Mouse (Mus musculus) lung, postnatal 10 days (tissue): ENCODE results near the gene Basp1.

ENCODE experiments used
- DNase-seq: peaks from one replicate; pipeline ENCODE4 v3.0.0; 2021

The Basp1 gene

GRCm38 (mm10) chr15:25358680-25359097 lies 54.9 kb downstream of the Basp1 start:
- DNase-seq: no peak

DNA sequence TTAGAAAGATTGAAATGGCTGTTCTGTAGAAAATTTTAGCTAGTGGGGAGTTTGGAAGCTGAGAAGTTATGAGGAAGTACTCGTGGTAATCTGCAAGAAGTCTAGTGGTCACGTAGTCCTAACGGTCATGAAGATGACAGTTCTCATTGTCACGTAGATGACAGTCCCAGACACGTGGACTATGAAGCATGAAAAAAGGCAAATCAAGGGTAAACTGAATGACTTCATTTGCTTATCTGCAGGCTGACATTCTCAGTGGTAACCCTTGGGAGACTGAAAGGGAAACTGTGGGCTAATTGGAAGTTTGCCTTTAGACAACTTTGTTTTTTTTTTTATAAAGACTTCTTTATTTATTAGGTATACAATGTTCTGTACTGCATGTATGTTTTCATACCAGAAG lies 58.2 kb downstream of the Basp1 start:
- no peak for DNase-seq

- no peak for DNase-seq
These were observed 58.8 kb downstream of the Basp1 start for GRCm38 (mm10) chr15:25354738-25355137.

DNA sequence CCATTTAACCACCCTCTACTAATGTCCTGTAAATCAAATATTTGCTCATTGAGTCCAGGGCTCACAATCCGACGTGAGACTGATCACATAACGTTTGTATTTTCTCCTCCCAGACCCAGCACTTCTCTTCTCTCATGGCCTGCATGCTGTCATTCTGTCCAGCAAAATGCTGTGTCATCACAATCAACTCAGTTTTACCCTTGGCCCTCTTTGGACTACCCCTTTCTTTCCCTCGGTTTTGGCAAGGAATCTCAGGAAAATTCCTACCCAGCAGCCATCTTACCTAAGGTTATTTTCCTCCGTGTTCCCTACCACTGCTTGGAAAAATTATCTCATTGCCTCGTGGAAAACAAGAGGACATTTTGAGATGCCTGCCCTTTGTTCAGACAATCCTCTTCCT lies 60.1 kb downstream of the Basp1 start:
- no peak for DNase-seq

DNA sequence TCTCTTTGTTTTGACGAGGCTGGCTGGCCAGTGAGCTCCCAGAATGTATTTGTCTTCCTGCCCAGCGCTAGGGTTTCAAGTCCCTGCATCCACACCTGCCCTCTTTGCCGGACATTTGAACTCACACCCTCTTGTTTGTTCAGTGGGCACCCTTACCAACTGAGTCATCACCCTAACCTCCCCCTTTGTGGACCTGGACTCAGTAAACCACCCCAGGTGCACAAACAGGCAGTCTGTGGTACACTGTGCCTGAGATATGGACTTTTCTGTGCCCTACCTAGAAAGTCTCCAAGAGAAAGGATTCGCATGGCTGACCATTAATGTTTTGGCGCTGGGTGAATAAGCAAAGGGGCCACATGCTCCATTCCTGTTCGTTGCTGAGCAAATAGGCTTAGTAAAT lies 70.3 kb downstream of the Basp1 start:
- DNase-seq: no peak

- no peak for DNase-seq
These were observed 78.3 kb downstream of the Basp1 start for GRCm38 (mm10) chr15:25335277-25335676.

DNA sequence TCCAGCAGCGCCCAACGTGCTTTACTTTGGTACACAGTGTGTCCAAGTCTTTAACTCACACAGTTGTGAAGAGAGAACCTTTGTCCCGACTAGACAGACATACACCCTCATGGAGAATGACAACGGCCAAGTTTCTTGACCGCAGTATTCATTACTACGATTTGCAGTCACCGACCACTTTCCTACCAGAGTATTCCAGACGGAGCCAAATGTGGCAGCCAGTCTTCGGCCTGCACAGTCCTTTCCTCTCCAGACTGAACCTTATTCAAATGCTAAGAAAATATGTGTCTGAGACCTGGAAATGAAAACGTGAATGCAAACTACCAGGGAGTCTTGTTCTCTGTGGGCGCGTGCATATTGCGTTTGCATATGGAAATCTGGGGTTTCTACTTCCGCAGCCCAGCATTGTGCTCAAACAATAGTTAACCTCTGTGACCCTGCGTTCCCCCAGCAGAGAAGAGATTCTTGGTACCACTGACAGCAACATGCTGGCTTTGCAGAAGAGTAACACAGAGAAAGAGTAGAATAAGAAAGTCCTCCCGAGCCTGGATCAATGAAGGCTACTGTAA lies 81.6 kb downstream of the Basp1 start:
- DNase-seq: no peak

DNA sequence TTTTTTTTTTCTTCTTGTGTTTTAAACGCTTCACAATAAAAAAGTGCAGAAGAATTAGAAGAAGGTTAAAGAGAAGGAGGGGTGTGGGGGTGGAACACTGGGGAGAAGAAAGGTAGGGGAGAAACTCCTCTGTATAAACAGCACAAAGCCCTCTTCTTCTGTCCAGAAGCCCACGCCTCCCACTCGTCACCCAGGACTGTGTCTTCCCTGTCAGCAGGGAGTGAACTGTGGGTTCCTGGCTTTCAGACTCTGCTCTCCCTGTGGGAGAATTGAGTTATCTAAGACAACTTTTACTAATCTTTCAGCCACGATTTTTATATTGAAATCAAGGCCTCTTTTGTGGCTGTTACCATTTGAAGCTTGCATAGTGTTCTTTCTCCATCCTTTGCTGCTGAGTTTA lies 82.6 kb downstream of the Basp1 start:
- no peak for DNase-seq

DNA sequence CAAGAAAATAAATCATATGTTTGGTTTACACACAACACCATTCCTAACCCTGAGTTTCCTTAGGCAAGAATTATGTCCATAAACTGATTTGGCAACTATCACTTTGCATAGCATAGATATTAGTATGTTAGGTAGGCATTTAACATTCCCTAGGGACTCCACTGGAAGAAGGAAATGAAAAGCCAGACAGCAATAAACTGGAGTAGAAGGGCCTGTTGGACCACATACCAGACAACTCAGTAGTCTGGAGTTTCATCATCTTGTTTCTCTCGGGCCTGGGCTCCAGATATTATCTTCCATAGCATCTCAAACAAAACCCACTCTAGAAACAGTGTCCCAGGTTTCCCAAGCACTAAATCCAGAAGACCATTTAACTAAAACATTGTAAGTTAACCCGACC lies 91.0 kb downstream of the Basp1 start:
- no peak for DNase-seq

- no peak for DNase-seq
These were observed 91.5 kb downstream of the Basp1 start for GRCm38 (mm10) chr15:25322111-25322510.

GRCm38 (mm10) chr15:25321636-25322035 lies 91.9 kb downstream of the Basp1 start:
- no peak for DNase-seq

DNA sequence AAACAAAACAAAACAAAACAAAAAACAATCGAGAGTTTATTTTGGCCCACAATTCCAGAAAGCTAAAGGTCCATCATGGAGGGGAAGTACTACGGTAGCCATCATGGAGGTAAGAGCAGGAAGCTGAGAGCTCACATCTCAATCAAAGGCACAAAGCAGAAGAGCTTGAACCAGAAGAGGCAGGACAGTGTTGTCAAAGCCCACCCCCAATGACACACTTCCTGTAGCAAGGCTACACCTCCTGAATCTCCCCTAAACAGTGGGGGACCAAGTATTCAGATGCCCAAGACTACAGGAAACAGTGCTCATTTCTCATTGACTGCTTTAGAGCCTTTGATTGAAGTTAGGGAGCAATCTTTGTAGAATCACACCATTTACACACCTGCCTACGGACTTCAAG lies 99.1 kb downstream of the Basp1 start:
- DNase-seq: no peak
